Mouse (Mus musculus): ENCODE data around the gene Cytip. TPM values are rescaled to one million over a fixed set of nuclear protein-coding genes. Genes with fewer than 3 reads are reported as not detected.

The Cytip gene
- total and polyA plus RNA-seq, 2 experiments from 2014 or later: 0.49 TPM; not detected in 1

DNA sequence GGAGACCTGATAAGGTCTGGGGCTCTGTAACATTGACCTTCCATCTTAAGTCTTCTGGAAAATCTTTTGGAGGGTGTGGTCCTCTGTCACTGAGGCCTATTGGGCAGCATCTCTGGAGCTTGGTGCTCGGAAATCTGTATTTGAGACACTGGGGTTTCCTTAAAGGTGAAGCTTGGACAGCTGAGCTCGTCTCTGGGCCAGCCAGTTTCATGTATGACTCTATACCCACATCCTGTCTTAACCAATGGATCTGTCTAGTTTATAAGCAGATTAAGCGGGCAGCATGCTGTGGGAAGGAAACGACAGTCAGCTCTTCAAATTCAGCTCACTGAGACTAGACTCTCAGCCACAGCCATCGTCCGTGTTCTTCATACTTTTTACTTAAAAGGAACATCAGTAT is 88.3 kb downstream of the Cytip start:
- Histone ChIP-seq H3K9ac (replicated peaks; ENCODE audit: low read depth, low read length) (no peak overlapping the region), H3K27ac (ENCODE audit: low read depth) (no peak overlapping the region), H3K4me1 (ENCODE audit: control insufficient read depth, insufficient read depth) (no peaks in the 10 kb centered on the region), H3K9me3 (replicated peaks; ENCODE audit: control insufficient read depth, low read length) (no peaks in the 10 kb centered on the region), H3K4me3 (ENCODE audit: low read depth, low read length) (no peak overlapping the region), H3K4me2 (ENCODE audit: low read depth, low read length) (no peak overlapping the region), H3K27me3 (ENCODE audit: control insufficient read depth, insufficient read depth, low read length) (no peaks in the 10 kb centered on the region), H3K36me3 (replicated peaks; ENCODE audit: control insufficient read depth, insufficient read depth, low read length) (no peaks in the 10 kb centered on the region)
- DNase-seq (ENCODE audit: low spot score) (no peak), ATAC-seq (ENCODE audit: insufficient read depth, low read depth) (no peak)
- TF ChIP-seq CTCF (IDR thresholded peaks at IDR 0.05; ENCODE audit: low read depth): no peak
- no peak for TF ChIP-seq EP300 (IDR thresholded peaks at IDR 0.05; ENCODE audit: low read depth)
- 77% methylated on average over 6 of the region's 6 CpGs for WGBS

DNA sequence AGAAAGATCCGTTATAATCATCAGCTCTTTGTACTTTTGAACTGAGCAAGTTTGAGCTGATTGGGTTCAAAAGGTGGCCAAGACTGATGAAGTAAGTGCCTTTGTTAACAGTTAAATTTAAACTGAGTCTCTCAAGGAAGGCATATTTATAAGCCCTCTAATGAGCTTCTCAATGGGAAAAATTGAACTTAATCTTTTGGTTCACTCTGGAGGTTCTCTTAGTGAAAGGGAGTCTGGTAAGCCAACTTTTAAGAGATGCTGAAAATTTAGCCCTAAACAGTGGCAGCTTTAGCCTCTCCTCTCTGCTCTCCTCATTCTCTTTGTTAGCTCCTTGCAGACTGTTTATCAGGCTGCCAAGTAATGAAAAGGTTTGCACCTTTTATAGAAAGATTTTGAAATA is 100.5 kb downstream of the Cytip start:
- Histone ChIP-seq H3K4me3 (ENCODE audit: low read depth, low read length) (no peak overlapping the region), H3K27ac (ENCODE audit: low read depth) (no peak overlapping the region), H3K9ac (replicated peaks; ENCODE audit: low read depth, low read length) (no peak overlapping the region), H3K36me3 (replicated peaks; ENCODE audit: control insufficient read depth, insufficient read depth, low read length) (no peaks in the 10 kb centered on the region), H3K27me3 (ENCODE audit: control insufficient read depth, insufficient read depth, low read length) (no peaks in the 10 kb centered on the region), H3K4me1 (ENCODE audit: control insufficient read depth, insufficient read depth) (no peaks in the 10 kb centered on the region), H3K4me2 (ENCODE audit: low read depth, low read length) (no peak overlapping the region), H3K9me3 (replicated peaks; ENCODE audit: control insufficient read depth, low read length) (no peaks in the 10 kb centered on the region)
- no peak for TF ChIP-seq CTCF (IDR thresholded peaks at IDR 0.05; ENCODE audit: low read depth)
- TF ChIP-seq EP300 (IDR thresholded peaks at IDR 0.05; ENCODE audit: low read depth): no peak
- ATAC-seq (ENCODE audit: insufficient read depth, low read depth): no peak
- DNase-seq (ENCODE audit: low spot score): no peak
- 81% methylated on average over 1 of the region's 1 CpGs for WGBS

DNA sequence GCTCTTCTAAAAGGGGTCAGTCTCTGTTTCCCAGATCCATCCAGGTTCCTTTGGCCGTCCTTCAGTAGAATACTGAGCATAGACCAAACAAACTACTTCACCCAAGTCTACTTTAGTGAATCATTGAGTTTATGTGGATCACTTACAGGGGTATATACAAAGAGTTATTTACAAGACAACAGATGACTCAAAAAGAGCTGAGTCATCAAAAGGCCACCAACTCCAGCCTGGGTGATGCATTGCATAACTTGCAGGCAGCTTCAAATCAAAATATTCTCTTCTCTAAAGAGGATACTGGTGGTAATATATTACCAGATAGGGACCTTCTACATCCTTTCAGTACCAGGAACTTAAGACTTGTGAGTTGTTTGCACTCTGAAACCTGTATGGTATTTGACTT is 108.9 kb downstream of the Cytip start:
- Histone ChIP-seq H3K36me3 (replicated peaks; ENCODE audit: control insufficient read depth, insufficient read depth, low read length) (no peaks in the 10 kb centered on the region), H3K4me1 (ENCODE audit: control insufficient read depth, insufficient read depth) (no peaks in the 10 kb centered on the region), H3K9ac (replicated peaks; ENCODE audit: low read depth, low read length) (no peak overlapping the region), H3K4me3 (ENCODE audit: low read depth, low read length) (no peak overlapping the region), H3K9me3 (replicated peaks; ENCODE audit: control insufficient read depth, low read length) (no peaks in the 10 kb centered on the region), H3K4me2 (ENCODE audit: low read depth, low read length) (no peak overlapping the region), H3K27me3 (ENCODE audit: control insufficient read depth, insufficient read depth, low read length) (no peaks in the 10 kb centered on the region), H3K27ac (ENCODE audit: low read depth) (no peak overlapping the region)
- ATAC-seq (ENCODE audit: insufficient read depth, low read depth) (no peak), DNase-seq (ENCODE audit: low spot score) (no peak)
- no peak for TF ChIP-seq CTCF (IDR thresholded peaks at IDR 0.05; ENCODE audit: low read depth)
- TF ChIP-seq EP300 (IDR thresholded peaks at IDR 0.05; ENCODE audit: low read depth): no peak
- 88% methylated on average over 1 of the region's 1 CpGs for WGBS

DNA sequence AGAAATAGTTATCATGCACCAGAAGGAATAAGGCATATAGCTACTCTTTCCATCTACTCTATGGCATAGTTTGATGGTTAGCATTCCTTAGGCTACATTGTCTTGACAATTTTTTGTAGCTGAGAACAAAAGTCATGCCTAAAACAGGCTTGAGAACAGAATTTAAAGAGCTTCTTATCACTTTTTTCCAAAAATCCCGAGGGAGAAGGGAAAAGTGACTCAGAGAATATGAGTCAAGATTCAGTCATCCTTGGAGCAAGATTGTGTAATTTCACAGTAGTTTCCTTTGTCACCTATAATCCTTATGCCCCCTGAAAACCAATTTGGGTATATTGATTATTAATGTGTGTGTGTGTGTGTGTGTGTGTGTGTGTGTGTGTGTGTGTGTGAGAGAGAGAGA is 115.5 kb downstream of the Cytip start:
- no peak for TF ChIP-seq CTCF (IDR thresholded peaks at IDR 0.05; ENCODE audit: low read depth)
- TF ChIP-seq EP300 (IDR thresholded peaks at IDR 0.05; ENCODE audit: low read depth): no peak
- Histone ChIP-seq H3K27me3 (ENCODE audit: control insufficient read depth, insufficient read depth, low read length) (no peaks in the 10 kb centered on the region), H3K4me3 (ENCODE audit: low read depth, low read length) (no peak overlapping the region), H3K27ac (ENCODE audit: low read depth) (no peak overlapping the region), H3K9me3 (replicated peaks; ENCODE audit: control insufficient read depth, low read length) (no peaks in the 10 kb centered on the region), H3K4me1 (ENCODE audit: control insufficient read depth, insufficient read depth) (no peaks in the 10 kb centered on the region), H3K36me3 (replicated peaks; ENCODE audit: control insufficient read depth, insufficient read depth, low read length) (no peaks in the 10 kb centered on the region), H3K9ac (replicated peaks; ENCODE audit: low read depth, low read length) (no peak overlapping the region), H3K4me2 (ENCODE audit: low read depth, low read length) (no peak overlapping the region)
- DNase-seq (ENCODE audit: low spot score): peak; percentile 10
- WGBS: 12% methylated on average over 1 of the region's 1 CpGs
- ATAC-seq (ENCODE audit: insufficient read depth, low read depth): no peak

Other genes starting within 250 kb of the Cytip start
- 0.08 and 0.73 TPM in 2 replicates for gene Galnt5, start 197.6 kb downstream of the Cytip start, total RNA-seq (2014; rRNA removed; ENCODE audit: low replicate concordance)
- 0.27 and 0.37 TPM in 2 replicates for gene Galnt5, start 197.6 kb downstream of the Cytip start, polyA plus RNA-seq (2015; fragmentation: Nextera tagmentation; extraction: Ambion mirVana)
- not detected in 2 replicates for gene Ermn, start 142.7 kb downstream of the Cytip start, total RNA-seq (2014; rRNA removed; ENCODE audit: low replicate concordance)
- not detected in 2 replicates for gene Ermn, start 142.7 kb downstream of the Cytip start, polyA plus RNA-seq (2015; fragmentation: Nextera tagmentation; extraction: Ambion mirVana)
- 0.31 and 0.46 TPM in 2 replicates for gene Acvr1c, start 162.4 kb upstream of the Cytip start, total RNA-seq (2014; rRNA removed; ENCODE audit: low replicate concordance)
- gene Acvr1c, start 162.4 kb upstream of the Cytip start, polyA plus RNA-seq (2015; fragmentation: Nextera tagmentation; extraction: Ambion mirVana): 0.51 and 0.53 TPM in 2 replicates